Mouse (Mus musculus): ENCODE measurements around the gene Fam135a. TPM values are rescaled to one million over a fixed set of nuclear protein-coding genes. Genes with fewer than 3 reads are reported as not detected.

Fam135a gene
- polyA plus RNA-seq, 1 experiment, result 2.2 TPM

DNA sequence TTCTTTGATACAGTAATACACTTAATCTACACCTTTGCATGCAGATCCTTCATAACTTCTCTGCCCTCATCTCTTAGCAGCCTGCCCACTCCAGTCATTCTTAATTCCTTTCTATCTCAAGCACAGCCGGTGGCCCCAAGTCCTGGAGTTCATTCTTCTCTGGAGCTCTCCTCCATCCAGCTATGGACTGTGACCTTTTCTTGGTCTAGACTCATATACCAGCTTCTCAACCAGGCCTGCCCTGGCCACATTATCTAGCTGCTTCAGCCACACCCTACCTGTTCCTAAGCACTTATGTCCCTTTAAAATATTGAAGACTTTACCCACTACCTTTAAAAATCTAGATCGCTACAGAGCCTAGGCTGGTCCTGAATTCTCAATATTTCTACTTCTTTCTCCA lies 9.5 kb downstream of the Fam135a start:
- Histone ChIP-seq H3K4me1 (ENCODE audit: control insufficient read depth, insufficient read depth, low read length) (no peaks in the 10 kb centered on the region), H3K4me3 (replicated peaks; ENCODE audit: control insufficient read depth, low read depth, low read length) (no peak overlapping the region), H3K27ac (ENCODE audit: control insufficient read depth, insufficient read depth, low read depth, low read length, poor library complexity) (no peak overlapping the region)
- TF ChIP-seq CTCF (IDR thresholded peaks at IDR 0.05; ENCODE audit: control insufficient read depth, insufficient read depth, low read length), result no peak
- no peak for TF ChIP-seq POLR2A (IDR thresholded peaks at IDR 0.05; ENCODE audit: borderline replicate concordance, control insufficient read depth, low read depth, low read length)
- 78% methylated on average over 2 of the region's 2 CpGs for WGBS

DNA sequence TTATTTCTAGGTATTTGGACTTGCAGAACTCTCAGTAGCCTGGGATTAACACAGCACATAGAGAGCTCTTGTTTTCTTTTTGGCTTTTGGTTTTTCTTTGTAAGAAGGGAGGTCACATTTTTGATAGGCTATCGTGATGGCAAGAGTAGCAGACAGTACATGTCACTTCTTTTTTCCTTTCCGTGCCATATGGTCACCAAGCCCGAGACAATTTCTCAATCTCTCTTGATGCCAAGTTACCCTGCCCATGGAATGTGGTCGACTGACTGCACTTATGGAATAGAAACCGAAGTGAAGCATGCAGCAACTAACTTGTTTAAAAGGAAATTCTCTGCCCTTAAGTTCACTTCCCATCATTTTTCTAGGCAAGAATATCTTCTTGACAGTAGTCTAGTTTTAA lies 10.0 kb downstream of the Fam135a start:
- no peak for TF ChIP-seq POLR2A (IDR thresholded peaks at IDR 0.05; ENCODE audit: borderline replicate concordance, control insufficient read depth, low read depth, low read length)
- no peak for TF ChIP-seq CTCF (IDR thresholded peaks at IDR 0.05; ENCODE audit: control insufficient read depth, insufficient read depth, low read length)
- no peak overlapping the region for H3K4me3 ChIP-seq (replicated peaks; ENCODE audit: control insufficient read depth, low read depth, low read length)
- H3K4me1 ChIP-seq (ENCODE audit: control insufficient read depth, insufficient read depth, low read length), result no peaks in the 10 kb centered on the region
- H3K27ac ChIP-seq (ENCODE audit: control insufficient read depth, insufficient read depth, low read depth, low read length, poor library complexity), result no peak overlapping the region
- WGBS, result 62% methylated on average over 5 of the region's 5 CpGs

- Histone ChIP-seq H3K4me1 (ENCODE audit: control insufficient read depth, insufficient read depth, low read length) (no peaks in the 10 kb centered on the region), H3K4me3 (replicated peaks; ENCODE audit: control insufficient read depth, low read depth, low read length) (no peak overlapping the region), H3K27ac (ENCODE audit: control insufficient read depth, insufficient read depth, low read depth, low read length, poor library complexity) (no peak overlapping the region)
- WGBS, result 69% methylated on average over 3 of the region's 3 CpGs
- no peak for TF ChIP-seq CTCF (IDR thresholded peaks at IDR 0.05; ENCODE audit: control insufficient read depth, insufficient read depth, low read length)
- TF ChIP-seq POLR2A (IDR thresholded peaks at IDR 0.05; ENCODE audit: borderline replicate concordance, control insufficient read depth, low read depth, low read length), result no peak
These were observed 14.0 kb downstream of the Fam135a start for GRCm38 (mm10) chr1:24086176-24086575.

- Histone ChIP-seq H3K4me3 (replicated peaks; ENCODE audit: control insufficient read depth, low read depth, low read length) (no peak overlapping the region), H3K4me1 (ENCODE audit: control insufficient read depth, insufficient read depth, low read length) (no peaks in the 10 kb centered on the region), H3K27ac (ENCODE audit: control insufficient read depth, insufficient read depth, low read depth, low read length, poor library complexity) (no peak overlapping the region)
- TF ChIP-seq POLR2A (IDR thresholded peaks at IDR 0.05; ENCODE audit: borderline replicate concordance, control insufficient read depth, low read depth, low read length), result no peak
- TF ChIP-seq CTCF (IDR thresholded peaks at IDR 0.05; ENCODE audit: control insufficient read depth, insufficient read depth, low read length), result no peak
- WGBS, result 80% methylated on average over 2 of the region's 2 CpGs
These were observed 25.7 kb downstream of the Fam135a start for GRCm38 (mm10) chr1:24074396-24074795.

DNA sequence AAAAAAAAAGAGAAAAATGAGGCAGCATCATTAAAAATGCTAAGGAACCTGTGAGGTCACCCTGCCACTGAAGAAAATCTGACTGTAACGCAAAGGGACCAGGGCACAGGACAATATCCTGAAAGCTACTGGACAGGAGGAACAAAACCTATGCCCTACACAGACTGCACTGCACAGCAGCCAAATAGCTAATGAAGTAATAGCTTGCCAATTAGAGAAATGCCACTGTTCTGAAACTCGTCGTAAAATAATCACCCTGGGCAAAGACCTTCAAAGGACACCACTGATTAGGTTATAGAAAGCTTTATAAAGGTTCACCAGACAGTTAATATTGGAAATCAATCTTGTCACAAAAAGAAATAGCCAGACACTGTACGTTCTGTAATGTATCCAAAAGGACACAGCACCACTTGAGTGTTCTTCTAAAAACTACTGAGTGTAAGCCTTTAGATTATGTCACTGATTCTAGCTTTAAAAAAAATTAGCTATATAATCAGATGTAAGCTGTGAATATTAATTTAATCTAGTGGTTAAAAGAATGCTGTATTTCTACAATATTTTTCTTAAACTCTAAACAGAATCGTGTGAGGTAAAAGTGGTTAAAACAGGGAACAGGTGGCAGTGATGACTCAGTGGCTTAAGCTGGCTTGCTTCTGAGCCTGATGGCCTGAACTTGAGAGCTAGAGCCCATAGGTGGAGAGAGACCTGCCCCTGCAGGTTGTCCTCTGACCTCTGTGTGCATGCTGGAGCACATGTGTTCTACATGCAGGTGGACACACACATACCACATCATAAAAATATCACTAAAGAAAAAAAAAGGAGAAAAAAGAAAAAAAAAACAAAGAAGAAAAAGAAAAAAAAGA lies 26.5 kb downstream of the Fam135a start:
- 74% methylated on average over 5 of the region's 5 CpGs for WGBS
- no peak for TF ChIP-seq CTCF (IDR thresholded peaks at IDR 0.05; ENCODE audit: control insufficient read depth, insufficient read depth, low read length)
- TF ChIP-seq POLR2A (IDR thresholded peaks at IDR 0.05; ENCODE audit: borderline replicate concordance, control insufficient read depth, low read depth, low read length), result no peak
- Histone ChIP-seq H3K4me3 (replicated peaks; ENCODE audit: control insufficient read depth, low read depth, low read length) (no peak overlapping the region), H3K4me1 (ENCODE audit: control insufficient read depth, insufficient read depth, low read length) (no peaks in the 10 kb centered on the region), H3K27ac (ENCODE audit: control insufficient read depth, insufficient read depth, low read depth, low read length, poor library complexity) (no peak overlapping the region)

DNA sequence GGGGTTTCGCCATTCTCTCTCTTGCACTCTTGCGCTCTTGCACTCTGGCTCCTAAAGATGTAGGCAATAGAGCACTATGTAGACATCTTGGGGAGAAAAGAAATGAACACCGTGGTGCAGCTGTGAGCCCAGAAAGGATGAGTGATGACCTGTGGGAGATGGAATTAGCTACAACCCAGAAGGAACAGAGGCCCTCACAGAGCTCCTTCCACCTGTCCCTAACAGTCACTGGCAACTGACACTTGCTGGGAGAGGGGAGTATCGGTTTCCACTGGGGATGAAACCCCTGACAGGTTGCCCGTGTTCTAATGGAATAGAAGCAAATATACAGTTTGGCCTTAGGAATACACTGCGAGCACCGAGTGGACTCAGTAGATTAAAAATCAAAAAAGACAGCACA lies 31.3 kb downstream of the Fam135a start:
- Histone ChIP-seq H3K27ac (ENCODE audit: control insufficient read depth, insufficient read depth, low read depth, low read length, poor library complexity) (no peak overlapping the region), H3K4me1 (ENCODE audit: control insufficient read depth, insufficient read depth, low read length) (no peaks in the 10 kb centered on the region), H3K4me3 (replicated peaks; ENCODE audit: control insufficient read depth, low read depth, low read length) (no peak overlapping the region)
- 84% methylated on average over 7 of the region's 7 CpGs for WGBS
- TF ChIP-seq POLR2A (IDR thresholded peaks at IDR 0.05; ENCODE audit: borderline replicate concordance, control insufficient read depth, low read depth, low read length), result no peak
- TF ChIP-seq CTCF (IDR thresholded peaks at IDR 0.05; ENCODE audit: control insufficient read depth, insufficient read depth, low read length), result no peak

- H3K4me3 ChIP-seq (replicated peaks; ENCODE audit: control insufficient read depth, low read depth, low read length), result no peak overlapping the region
- TF ChIP-seq POLR2A (IDR thresholded peaks at IDR 0.05; ENCODE audit: borderline replicate concordance, control insufficient read depth, low read depth, low read length), result no peak
- TF ChIP-seq CTCF (IDR thresholded peaks at IDR 0.05; ENCODE audit: control insufficient read depth, insufficient read depth, low read length), result no peak
- no peak overlapping the region for H3K27ac ChIP-seq (ENCODE audit: control insufficient read depth, insufficient read depth, low read depth, low read length, poor library complexity)
- 78% methylated on average over 4 of the region's 4 CpGs for WGBS
- H3K4me1 ChIP-seq (ENCODE audit: control insufficient read depth, insufficient read depth, low read length), result no peaks in the 10 kb centered on the region
These were observed 33.4 kb downstream of the Fam135a start for GRCm38 (mm10) chr1:24066706-24067105.

DNA sequence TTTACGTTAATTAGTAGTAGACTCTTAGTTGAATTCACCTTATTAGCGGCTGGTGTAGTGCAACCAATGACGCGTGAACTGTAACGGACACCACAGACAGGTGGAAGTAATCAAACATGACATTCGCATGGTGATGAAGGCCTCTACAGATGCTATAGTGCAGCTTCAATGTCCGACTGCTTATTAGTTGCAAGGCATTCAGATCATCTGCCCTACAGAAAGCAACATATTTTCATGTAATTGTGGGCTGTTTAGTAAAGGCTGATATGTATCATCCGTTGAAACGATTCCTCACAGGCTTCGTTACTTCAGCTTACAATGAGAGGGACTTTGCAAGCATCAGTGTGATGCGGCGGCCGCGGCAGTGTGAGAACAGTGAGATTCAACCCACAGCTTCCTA lies 44.4 kb downstream of the Fam135a start:
- Histone ChIP-seq H3K4me3 (replicated peaks; ENCODE audit: control insufficient read depth, low read depth, low read length) (no peak overlapping the region), H3K4me1 (ENCODE audit: control insufficient read depth, insufficient read depth, low read length) (no peaks in the 10 kb centered on the region), H3K27ac (ENCODE audit: control insufficient read depth, insufficient read depth, low read depth, low read length, poor library complexity) (no peak overlapping the region)
- whole genome bisulfite sequencing, result 90% methylated on average over 14 of the region's 14 CpGs
- TF ChIP-seq POLR2A (IDR thresholded peaks at IDR 0.05; ENCODE audit: borderline replicate concordance, control insufficient read depth, low read depth, low read length) (no peak), CTCF (IDR thresholded peaks at IDR 0.05; ENCODE audit: control insufficient read depth, insufficient read depth, low read length) (no peak)
